Mouse (Mus musculus) bone marrow macrophage, adult 2 months (primary cell): ENCODE data around the gene Olfr520. TPM values are rescaled to one million over a fixed set of nuclear protein-coding genes. Genes with fewer than 3 reads are reported as not detected.

Experiments
- H3K27ac ChIP-seq: 2 replicates; pipeline ENCODE4 v1.5.1; 2012; ENCODE audit warnings: low read depth, low read length; ENCODE audit not compliant: insufficient read depth
- H3K4me1 ChIP-seq: 2 replicates; pipeline ENCODE4 v1.6.1; 2012; ENCODE audit warnings: low read length; ENCODE audit not compliant: control insufficient read depth, insufficient read depth
- H3K4me3 ChIP-seq: 2 replicates; pipeline ENCODE4 v1.5.1; 2012; ENCODE audit warnings: mild to moderate bottlenecking, low read length, moderate library complexity; ENCODE audit not compliant: insufficient read depth
- CTCF ChIP-seq: IDR thresholded peaks from 2 replicates; pipeline ENCODE4 v1.5.1; 2012; ENCODE audit warnings: low read depth, mild to moderate bottlenecking, low read length, moderate library complexity
- POLR2A ChIP-seq: IDR thresholded peaks from 2 replicates; pipeline ENCODE4 v1.6.1; 2012; ENCODE audit warnings: mild to moderate bottlenecking, low read depth, low read length, borderline replicate concordance
- polyA plus RNA-seq: library from polyadenylated mRNA; stranded (reverse); fragments of >200 nt; gene quantifications from 2 replicates; pipeline ENCODE4 v1.2.4, GENCODE M21; 2012; ENCODE audit not compliant: missing spikeins, insufficient read depth, insufficient read length

Gene Olfr520
- polyA plus RNA-seq, 1 experiment, result not detected

- TF ChIP-seq POLR2A (no peak), CTCF (no peak)
- no peak overlapping the region for H3K27ac ChIP-seq
- no peak overlapping the region for H3K4me3 ChIP-seq
- 0 out of 2 replicates have a peak, but pooled peaks cover 1% of the 10 kb centered on the region for H3K4me1 ChIP-seq
Observed at GRCm38 (mm10) chr7:99699709-99700151, 30.3 kb upstream of the Olfr520 start.

- 0 out of 2 replicates have a peak, but pooled peaks cover 2% of the 10 kb centered on the region for H3K4me1 ChIP-seq
- TF ChIP-seq POLR2A, result no peak
- TF ChIP-seq CTCF, result no peak
- H3K4me3 ChIP-seq, result no peak overlapping the region
- H3K27ac ChIP-seq, result no peak overlapping the region
Observed at GRCm38 (mm10) chr7:99700641-99701040, 29.4 kb upstream of the Olfr520 start.

GRCm38 (mm10) chr7:99702201-99702600 is 27.9 kb upstream of the Olfr520 start:
- TF ChIP-seq CTCF (no peak), POLR2A (no peak)
- Histone ChIP-seq H3K4me1 (peaks cover 14% of the 10 kb centered on the region), H3K27ac (no peak overlapping the region), H3K4me3 (no peak overlapping the region)

- Histone ChIP-seq H3K27ac (no peak overlapping the region), H3K4me3 (no peak overlapping the region), H3K4me1 (peaks cover 33% of the 10 kb centered on the region)
- TF ChIP-seq CTCF, result no peak
- TF ChIP-seq POLR2A, result no peak
Observed at GRCm38 (mm10) chr7:99704736-99705519, 25.1 kb upstream of the Olfr520 start.

- peaks cover 43% of the 10 kb centered on the region for H3K4me1 ChIP-seq
- TF ChIP-seq CTCF (no peak), POLR2A (no peak)
- H3K27ac ChIP-seq, result peak overlapping the region; percentile 6; the same call in 1 of the 2 replicates
- no peak overlapping the region for H3K4me3 ChIP-seq
Observed at GRCm38 (mm10) chr7:99706341-99707037, 23.6 kb upstream of the Olfr520 start.

GRCm38 (mm10) chr7:99707038-99707595 is 23.0 kb upstream of the Olfr520 start:
- H3K4me1 ChIP-seq, result peaks cover 49% of the 10 kb centered on the region
- peak overlapping the region; percentile 6; the same call in 1 of the 2 replicates for H3K27ac ChIP-seq
- H3K4me3 ChIP-seq, result no peak overlapping the region
- TF ChIP-seq CTCF (no peak), POLR2A (no peak)

GRCm38 (mm10) chr7:99707671-99708070 is 22.4 kb upstream of the Olfr520 start:
- peaks cover 55% of the 10 kb centered on the region for H3K4me1 ChIP-seq
- TF ChIP-seq CTCF (no peak), POLR2A (no peak)
- no peak overlapping the region for H3K4me3 ChIP-seq
- H3K27ac ChIP-seq, result no peak overlapping the region

- H3K27ac ChIP-seq, result no peak overlapping the region
- H3K4me1 ChIP-seq, result peaks cover 60% of the 10 kb centered on the region
- no peak overlapping the region for H3K4me3 ChIP-seq
- TF ChIP-seq CTCF, result no peak
- TF ChIP-seq POLR2A, result no peak
Observed at GRCm38 (mm10) chr7:99708301-99708721, 21.8 kb upstream of the Olfr520 start.

- TF ChIP-seq CTCF, result no peak
- no peak for TF ChIP-seq POLR2A
- Histone ChIP-seq H3K27ac (no peak overlapping the region), H3K4me1 (peaks cover 60% of the 10 kb centered on the region), H3K4me3 (no peak overlapping the region)
Observed at GRCm38 (mm10) chr7:99708750-99709149, 21.3 kb upstream of the Olfr520 start.
